Mouse (Mus musculus) lung, adult 18-20 months (tissue): ENCODE measurements around the gene Hspa4l.

ENCODE experiments used
- DNase-seq, 2 experiments: peaks; one replicate each; pipeline ENCODE4 v3.0.0; 2022; ENCODE audit warnings: mixed read lengths in 2 of 2

The Hspa4l gene

DNA sequence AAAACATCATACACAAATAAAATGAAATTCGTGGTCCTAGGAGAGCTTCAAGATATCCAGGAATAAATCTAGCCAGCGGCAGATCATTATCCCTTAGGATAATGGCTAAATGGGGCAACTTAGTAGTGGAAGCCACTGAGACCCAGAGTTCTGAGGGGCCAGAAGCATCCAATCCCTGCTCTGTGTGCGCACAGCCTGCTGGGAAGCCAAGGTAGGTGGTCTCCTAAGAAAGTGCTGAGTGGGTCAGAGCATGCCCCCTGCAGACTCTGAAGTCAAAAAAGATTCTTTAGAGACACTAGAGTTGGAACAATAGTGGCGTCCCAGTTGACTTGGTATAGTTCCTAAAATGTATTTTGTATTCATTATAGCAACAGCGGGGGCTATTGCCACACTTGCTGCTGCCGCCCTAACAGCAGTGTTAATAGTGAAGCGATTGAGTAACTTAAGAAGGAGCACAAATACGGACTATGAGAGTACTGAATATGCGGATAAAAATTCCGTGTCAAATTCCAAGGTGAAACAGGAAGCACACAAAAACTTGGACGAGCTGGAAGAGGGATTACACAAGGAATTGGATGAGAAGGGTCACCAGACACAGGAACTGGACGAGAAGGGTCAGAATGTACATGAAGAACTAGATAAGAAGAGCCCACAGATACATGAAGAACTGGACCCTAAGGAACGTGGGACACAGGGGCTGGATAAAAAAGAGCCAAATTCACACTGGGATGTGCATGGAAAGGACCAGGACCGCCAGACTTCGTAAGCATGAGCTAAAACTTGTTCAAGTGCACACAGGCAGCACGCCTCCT is at the start of gene Hspa4l:
Gene Hspa4l (plus strand): TSS at position 472 of the 812 bp plus-strand sequence.
- DNase-seq, result peak; percentile 12 to 26

DNA sequence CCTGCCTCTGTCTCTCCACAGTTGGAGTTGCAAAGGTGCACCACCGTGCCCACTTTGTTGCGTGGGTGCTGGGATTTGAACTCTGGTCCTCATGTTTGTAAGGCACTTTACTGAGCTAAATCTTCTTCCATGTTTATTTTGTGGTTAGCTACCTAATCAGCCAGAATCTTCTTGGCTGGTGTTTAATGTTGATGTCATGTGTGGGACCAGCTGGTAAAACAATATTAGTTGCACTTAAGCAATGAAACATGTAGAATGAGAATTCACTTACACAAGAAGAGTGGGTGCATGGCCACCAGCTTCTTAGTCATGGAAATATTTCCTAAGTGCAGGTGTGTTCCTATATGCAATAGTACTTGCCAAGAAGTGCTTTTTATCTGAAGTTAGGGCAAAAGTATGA is 49.1 kb upstream of the Hspa4l start:
- no peak for DNase-seq

DNA sequence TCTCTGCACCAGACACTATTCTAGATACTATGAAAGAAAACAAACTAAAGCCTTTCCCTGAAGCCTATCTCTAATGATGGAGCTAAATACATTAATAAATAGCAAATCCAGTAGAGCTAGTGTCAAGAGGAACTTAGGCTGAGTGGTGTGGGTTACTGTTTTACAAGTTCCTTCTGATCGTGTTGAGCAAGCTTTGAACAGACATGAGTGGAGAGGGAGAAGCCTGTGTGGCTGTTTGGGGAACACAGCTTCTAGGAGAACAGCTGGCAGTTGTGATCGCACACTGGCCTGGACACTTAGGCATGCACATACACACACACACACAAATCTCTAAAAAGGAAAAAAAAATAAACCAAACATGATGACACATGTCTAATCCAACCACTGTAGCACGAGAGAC is 45.5 kb upstream of the Hspa4l start:
- no peak for DNase-seq

DNA sequence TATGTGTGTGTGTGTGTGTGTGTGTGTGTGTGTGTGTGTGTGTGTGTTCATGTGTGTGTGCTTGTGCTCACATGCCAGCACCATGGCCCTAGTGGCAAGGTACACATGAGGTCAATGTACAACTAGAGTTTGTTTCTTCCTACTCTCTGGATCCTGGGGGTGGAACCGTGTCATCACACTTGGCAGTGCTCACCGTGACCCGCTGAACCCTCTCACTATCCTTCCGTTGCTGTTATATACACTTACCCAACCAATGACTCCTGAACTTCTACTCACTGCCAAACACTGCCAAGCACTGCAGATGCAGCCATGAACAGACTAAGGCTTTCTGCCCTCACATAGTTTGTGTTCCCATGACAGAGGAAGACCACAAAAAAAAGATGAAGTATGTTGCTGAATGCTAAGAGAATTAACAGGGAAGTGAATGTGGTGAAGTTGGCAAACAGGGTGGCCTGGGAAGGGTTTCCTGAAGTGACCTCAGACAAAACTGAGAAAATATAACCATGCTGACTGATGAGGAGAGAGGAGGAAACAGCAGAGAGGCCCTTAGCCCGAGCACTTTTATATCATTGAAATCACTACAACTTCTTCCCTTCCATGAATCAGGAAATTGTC is 39.4 kb upstream of the Hspa4l start:
- peak in 1 of 2 experiments; percentile 10 for DNase-seq

DNA sequence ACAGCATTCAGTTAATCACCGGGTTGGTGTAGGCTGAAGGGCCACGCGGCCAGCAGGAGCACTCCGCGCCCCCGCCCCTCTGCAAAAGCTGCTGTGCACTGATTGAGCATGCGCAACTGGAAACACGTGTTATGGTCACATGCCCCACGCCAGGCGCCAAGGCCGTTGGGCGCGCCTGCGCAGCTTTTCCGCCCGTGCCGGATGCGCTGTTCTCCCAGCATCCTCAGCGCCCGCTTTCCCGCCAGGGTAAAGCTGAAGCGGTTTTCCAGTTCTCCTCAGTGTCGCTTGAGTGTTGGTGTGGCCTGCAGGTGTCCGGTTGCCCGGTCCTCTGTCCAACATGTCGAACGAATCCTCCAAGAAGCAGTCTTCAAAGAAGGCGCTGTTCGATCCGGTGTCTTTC is 35.6 kb upstream of the Hspa4l start, which contains the start of gene Slc25a31:
Gene Slc25a31 (plus strand): TSS at position 201 of the 400 bp plus-strand sequence.
- no peak for DNase-seq

DNA sequence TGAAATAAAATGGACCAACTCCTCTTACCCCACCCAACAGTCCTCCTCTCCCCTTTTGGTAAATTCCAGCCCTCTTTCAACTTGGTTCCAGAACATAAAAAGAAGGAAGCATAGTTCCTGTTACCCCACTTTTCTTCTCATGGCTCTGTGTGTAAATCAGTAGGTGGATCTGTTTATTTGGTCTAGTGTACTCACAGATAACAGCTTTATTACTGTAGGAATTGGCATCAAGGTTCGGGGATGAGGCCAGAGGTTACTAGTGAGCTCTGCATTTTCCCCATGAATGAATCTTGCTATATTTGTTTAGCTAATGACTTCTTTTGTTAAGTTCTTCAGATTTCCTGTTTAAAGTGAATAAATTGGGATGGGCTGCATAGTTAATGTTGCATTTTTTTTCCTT is 28.2 kb upstream of the Hspa4l start:
- no peak for DNase-seq

DNA sequence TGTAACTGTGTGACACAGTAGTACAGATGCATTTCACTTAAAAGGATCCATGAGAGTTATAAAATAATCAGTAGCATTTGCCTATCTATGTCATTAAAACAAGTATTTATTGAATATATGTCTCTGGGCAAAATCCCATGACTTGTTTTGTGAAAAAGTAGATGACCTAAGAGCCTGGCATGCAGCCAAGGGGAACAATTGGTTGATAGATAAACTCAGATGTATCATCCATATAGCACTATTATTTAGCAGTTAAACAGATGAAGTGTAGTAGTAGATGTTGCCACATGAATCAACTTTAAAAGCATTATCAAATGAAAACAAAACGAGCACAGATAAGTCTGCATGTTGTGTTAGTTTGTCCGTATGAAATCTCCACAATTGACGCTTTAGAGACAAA is 25.3 kb upstream of the Hspa4l start:
- no peak for DNase-seq

DNA sequence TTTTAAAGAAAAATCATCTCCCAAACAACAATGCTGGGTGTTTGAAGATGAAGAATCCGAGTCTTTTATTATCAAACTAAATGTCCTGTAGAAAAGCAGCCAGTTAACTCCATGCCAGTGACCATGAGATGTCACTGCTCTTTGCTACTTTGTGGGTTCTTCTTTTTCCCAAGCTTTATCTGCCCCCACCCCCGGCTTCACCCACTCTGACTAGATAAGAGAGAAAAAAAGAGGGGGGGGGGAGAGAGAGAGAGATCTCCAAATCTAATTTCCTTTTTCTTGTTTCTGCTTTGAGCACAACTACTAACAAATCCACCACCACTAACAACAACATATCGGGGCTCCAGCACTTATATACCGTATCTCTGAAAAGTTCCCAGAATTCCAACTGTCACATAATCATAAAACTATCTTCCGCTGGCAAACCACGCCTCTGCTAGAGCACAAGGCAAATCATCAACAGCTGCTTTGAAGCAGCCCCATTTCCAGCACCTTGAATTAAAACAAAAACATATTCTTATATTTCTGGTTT is 5.8 kb upstream of the Hspa4l start:
- DNase-seq, result no peak

DNA sequence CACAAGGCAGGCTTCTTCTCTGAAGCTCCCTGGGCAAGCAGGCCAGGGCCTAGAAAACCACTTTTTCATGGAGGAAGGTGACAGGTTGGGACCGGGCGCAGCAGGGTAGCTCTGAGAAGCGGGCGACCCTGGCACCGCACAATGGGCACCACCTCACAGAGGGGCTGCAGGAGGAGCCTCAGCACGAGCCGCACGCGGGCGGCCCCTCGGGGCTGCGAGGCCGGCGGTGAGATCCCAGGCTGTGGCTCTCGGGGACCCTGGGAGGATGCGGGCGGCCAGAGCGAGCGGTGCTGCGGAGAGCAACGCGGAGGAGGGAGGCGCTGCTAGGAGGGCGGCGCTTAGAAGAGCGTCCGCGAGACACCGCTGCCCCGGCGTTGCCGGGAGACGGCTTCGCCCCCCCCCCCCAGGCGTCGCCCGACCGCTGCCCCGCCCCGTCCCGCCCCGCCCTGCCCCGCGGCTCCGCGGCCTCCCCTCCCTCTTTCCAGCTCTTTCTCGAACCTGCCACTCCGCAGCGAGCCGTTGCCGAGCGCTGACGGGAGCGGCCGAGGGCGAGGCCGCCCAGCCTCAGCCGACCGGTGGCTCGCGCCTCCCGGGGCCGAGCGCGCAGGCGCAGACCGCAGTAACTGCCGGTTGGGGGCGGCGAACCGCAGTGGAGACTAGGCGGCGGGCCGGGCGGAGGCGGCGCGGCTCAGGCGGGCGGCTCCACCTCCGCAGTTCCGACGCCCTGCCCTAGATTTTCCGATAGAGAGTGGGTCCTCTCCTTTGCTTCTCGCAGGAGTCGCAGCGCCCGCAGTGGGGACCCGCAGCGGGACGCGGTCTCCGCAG is 753 bp downstream of the Hspa4l start:
- peak; percentile 93 to 95 for DNase-seq

DNA sequence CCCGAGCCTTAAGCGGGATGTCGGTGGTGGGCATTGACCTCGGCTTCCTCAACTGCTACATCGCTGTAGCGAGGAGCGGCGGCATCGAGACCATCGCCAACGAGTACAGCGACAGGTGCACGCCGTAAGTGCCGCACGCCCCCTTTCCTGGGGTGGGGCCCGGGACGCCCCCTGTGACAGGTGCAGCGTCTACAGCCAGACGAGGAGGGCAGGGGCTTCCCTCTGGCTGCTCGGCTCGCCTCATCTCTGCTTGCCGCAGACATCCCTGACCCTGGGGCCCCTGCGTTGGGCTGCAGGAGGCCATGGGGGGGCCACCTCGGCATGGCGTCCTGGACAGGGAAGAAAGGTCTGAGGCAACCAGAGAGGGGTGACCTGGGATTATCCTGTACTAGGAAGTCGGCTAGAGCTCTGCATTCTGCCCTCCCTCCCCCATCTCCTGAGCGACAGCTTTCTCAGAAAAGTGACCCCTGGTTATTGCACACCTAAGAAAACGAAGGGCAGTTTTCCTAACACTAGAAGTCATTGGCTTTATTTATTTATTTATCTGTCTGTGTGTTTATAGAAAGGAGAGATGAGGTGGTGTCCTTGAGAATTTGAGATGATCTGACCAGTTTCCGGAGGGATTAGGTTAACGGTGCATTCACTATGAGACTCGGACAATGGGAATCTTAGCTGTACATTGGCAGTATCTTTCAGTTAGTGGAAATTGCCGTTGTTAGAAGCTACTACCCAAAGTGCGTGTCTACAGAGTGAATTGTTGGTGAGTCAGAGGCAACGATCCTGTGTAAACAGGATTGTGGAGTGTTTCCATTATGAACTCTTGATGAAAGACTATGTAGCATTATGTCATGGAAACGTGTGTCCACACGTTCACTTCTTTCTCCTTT is 1.6 kb downstream of the Hspa4l start:
- peak; percentile 8 to 45 for DNase-seq

DNA sequence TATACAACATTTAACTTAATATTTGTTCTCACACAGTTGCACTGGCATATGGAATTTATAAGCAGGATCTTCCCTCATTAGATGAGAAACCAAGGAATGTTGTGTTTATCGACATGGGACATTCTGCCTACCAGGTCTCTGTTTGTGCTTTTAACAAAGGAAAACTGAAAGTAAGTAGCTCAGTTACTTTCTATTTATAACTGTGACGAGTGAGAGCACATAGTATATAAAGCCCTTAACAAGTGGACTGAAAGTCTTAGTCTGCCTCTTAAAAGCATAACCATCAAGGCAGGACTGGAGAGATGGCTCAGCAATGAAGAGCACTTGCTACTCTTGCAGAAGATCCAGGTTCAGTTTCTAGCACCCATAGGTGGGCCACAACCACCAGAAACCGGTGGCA is 16.5 kb downstream of the Hspa4l start:
- DNase-seq, result no peak

DNA sequence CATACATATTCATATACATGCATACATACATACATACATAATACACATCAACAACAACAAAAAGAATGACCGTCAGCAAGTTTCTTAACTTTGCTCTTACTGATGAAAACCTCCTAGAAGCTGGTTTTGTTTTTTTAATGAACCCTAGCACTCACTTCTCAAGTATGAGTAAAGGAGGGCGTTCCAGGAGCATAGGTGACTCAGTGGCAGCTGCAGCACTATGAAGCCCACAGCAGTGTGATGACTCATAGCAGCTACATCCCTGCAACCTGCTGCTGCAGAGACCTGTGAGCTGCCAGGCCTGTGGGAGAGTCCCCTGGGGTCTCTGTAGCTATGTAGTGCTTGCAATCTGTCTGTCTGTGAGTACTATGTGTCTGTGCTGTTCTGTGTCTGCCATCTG is 17.0 kb downstream of the Hspa4l start:
- no peak for DNase-seq

DNA sequence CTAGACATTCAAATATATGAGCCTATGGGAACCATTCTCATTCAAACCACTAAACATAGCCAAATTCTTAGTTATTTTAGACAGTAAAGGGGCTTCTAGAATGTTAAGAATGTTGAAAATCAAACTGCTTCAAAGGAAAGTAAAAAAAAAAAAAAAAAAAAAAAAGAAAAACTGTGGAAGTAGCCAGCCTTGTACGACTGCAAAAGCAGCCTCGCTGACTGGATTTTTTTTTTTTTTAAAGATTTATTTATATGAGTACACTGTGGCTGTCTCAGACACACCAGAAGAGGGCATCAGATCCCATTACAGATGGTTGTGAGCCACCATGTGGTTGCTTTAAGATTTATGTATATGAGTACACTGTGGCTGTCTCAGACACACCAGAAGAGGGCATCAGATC is 49.5 kb downstream of the Hspa4l start:
- no peak for DNase-seq

DNA sequence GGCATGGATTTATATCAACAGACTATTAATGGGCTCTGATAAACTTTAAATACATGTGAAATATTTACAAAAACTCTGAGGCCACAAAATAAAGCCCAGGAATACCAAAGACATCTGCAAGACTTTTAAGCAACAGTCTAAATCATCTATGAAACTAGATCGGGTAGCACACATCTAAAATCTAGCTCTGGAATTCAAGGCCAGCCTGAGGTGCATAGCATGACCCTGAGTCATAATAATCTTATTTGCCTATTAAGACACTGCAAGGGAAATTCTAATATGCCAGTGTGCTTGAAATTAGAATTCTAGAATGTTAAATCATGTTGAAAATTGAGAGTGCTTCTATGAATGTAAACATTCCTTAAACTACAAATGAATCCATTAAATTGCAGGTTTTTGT is 53.8 kb downstream of the Hspa4l start:
- DNase-seq, result no peak

DNA sequence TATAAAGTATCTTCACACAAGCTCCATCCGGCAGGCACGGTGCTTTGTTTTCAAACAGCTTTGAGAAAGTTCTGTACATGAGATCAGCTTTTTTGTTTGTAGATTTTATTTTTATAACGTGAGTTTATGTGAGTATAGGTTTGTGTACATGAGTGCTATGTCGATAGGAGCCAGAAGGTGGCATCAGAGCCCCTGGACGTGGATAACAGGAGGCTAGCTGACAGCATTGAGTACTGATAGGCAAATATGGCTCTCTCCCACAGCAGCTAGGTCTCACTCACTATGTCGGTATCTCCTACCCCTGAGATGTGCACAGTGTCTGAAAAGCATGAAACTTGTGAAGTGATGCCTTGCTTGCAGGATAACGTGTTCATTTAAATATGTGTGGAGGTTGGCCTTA is 54.2 kb downstream of the Hspa4l start:
- DNase-seq, result peak; percentile 37 to 41

DNA sequence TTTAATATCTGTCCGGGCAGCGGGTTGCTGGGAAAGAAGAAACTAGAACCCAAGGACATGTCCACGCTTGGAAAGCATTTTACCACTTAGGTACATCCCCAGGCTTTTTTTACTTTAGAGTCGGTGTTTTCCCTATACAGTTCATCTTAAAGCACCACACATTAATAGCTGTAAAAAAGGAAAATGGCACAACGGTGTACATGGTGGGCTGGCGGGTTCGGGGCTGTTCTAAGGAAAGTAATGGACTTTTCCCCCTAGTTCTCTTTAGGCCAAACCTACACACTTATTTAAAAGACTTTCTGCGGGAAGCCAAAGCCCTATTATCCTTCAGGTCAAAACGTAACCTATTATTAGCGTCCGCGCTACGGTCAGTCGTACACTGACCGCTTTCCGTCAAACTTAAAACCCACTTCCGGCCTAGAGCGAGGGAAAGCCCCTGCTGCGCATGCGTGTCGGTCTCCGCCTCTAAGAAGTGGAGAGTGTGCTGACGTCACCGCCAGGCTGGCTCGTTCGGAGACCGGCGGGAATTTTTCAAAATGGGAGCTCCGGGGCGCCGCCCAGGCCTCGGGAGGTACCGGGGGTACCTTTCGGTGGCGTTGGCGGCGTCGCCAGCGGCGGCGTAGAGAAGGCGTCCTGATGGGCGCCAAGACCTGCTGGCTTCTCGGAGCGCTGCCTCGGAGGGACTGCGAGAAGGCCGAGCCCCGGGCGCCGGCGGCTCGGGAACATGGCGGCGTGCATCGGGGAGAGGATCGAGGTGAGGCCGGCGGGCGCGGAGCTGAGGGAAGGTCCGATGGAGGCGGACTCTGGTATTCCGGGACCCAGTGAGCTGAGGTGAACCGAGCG is 55.5 kb downstream of the Hspa4l start, which contains the start of gene Plk4:
Gene Plk4 (plus strand): TSS at position 490 of the 843 bp plus-strand sequence.
- peak; percentile 97 to 98 for DNase-seq

DNA sequence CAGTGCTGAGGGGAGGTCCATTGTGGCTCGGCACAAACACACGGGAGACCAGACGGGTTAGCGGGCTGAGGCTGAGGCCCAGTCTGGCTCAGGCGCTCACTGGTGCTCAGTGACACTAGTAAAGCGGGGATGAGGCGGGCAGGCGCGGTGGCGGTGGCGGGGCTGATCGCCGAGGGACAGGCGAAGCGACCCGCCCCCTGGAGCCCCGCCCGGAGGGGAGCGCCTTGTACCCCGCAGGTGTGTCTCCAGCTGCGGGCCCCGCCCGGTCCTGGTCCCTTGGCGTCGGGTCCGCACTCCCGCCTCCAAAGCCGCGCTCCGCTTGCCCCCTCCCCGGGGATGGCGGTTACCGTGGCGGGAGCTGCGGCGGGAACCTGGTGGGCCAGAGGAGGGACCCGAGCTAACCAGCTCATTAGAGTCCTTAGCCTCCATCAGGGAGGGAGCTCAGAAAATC is 56.1 kb downstream of the Hspa4l start:
- DNase-seq, result peak in 1 of 2 experiments; percentile 38

DNA sequence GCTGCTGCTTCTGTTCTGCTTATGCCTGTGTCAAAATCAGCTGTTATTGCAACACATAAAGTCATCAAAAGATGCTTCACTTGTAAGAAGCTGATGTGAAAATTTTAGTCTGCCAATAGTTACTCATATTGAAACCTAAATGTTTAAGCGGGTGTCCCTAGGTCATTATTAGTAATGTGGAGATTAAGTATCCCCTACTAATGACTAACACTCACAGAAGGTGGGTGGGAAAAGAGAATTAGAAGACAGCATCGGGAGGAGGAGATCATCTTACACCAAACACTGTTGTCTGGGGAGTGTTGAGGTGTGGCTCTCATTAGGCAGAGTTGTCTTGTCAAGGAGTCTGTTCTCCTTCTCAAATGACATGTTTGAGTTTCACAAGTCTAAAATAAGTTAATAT is 62.6 kb downstream of the Hspa4l start:
- DNase-seq, result no peak

DNA sequence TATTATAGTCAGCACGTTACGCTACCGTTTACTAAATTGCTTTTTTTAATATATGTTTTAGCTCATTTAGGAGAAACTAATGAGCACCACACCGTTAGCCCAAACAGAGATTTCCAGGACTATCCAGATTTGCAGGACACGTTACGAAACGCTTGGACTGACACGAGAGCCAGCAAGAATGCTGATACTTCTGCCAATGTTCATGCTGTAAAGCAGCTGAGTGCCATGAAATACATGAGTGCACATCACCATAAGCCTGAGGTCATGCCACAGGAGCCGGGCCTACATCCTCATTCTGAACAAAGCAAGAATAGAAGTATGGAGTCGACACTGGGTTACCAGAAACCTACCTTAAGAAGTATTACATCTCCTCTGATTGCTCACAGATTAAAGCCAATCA is 64.4 kb downstream of the Hspa4l start:
- DNase-seq, result no peak

DNA sequence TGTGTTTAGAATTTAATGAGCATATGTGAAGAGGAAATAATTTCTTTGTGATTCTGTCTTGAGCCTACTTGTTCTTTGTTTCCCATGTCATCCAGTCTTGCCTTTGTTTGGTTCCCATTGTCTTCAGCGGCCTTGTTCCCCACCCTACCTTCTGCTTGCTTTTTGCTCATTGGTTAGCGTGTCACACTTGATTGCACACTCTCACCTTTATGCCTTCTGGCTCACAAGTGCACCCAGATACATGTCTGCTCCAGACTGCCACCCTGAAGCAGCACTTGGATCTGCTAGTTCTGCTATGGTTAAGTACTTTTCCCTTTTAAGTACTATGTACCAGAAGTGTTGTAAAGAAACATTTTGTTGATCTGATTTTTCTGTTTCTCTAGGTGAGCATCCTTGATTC is 65.6 kb downstream of the Hspa4l start:
- DNase-seq, result no peak

DNA sequence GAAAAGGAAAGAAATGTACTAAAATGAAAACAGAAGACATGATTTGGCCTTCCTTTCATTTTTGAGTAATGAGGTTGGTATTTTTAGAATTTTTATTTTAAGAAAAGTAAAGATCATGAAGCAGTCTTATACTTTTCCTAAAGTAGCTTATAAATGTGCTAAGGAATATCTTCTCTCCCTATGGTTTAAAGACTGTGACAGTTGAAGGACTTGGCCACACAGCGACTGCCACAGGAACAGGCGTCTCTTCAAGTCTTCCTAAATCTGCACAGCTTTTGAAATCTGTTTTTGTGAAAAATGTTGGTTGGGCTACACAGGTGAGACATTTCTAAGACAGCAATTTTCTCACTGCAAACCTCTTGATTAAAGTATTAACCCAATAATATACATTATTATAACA is 69.0 kb downstream of the Hspa4l start:
- DNase-seq, result no peak
